Mouse (Mus musculus) midbrain, embryonic 14.5 days (tissue): ENCODE measurements around the gene Rnf4. TPM values are rescaled to one million over a fixed set of nuclear protein-coding genes. Genes with fewer than 3 reads are reported as not detected.
A peak's percentile ranks its signal among the peaks of the same experiment; 100 is the strongest.

ENCODE experiments used
- ATAC-seq: fragments of 200-750 bp; cut with Nextera tagmentation; 2 replicates; pipeline ENCODE4 v1.8.0; 2017; ENCODE audit warnings: moderate number of reproducible peaks, moderate library complexity; ENCODE audit not compliant: low FRiP score, low TSS enrichment
- DNase-seq: peaks from one replicate; pipeline ENCODE4 v3.0.0-alpha.2; 2015
- H3K27ac ChIP-seq: fragments of 300-500 bp; sonication (generic); replicated peaks from 2 replicates; pipeline ENCODE4 v1.5.1; 2014; ENCODE audit warnings: mild to moderate bottlenecking, low read depth, low read length, moderate library complexity
- H3K27me3 ChIP-seq: fragments of 300-500 bp; sonication (generic); 2 replicates; pipeline ENCODE4 v1.6.1; 2014; ENCODE audit warnings: low read length, control low read depth, mixed read lengths; ENCODE audit not compliant: control insufficient read depth, insufficient read depth
- H3K36me3 ChIP-seq: fragments of 300-500 bp; sonication (generic); 2 replicates; pipeline ENCODE4 v1.6.1; 2014; ENCODE audit warnings: low read length, control low read depth; ENCODE audit not compliant: control insufficient read depth, insufficient read depth
- H3K4me1 ChIP-seq: fragments of 300-500 bp; sonication (generic); 2 replicates; pipeline ENCODE4 v1.6.1; 2014; ENCODE audit warnings: mild to moderate bottlenecking, antibody characterized with exemption, low read length, control low read depth; ENCODE audit not compliant: control insufficient read depth, insufficient read depth
- H3K4me2 ChIP-seq: fragments of 300-500 bp; sonication (generic); 2 replicates; pipeline ENCODE4 v1.6.1; 2014; ENCODE audit warnings: mild to moderate bottlenecking, low read length, moderate library complexity
- H3K4me3 ChIP-seq: fragments of 300-500 bp; sonication (generic); replicated peaks from 2 replicates; pipeline ENCODE4 v1.5.1; 2014; ENCODE audit warnings: low read depth, low read length
- H3K9ac ChIP-seq: fragments of 300-500 bp; sonication (generic); replicated peaks from 2 replicates; pipeline ENCODE4 v1.6.1; 2014; ENCODE audit warnings: mild to moderate bottlenecking, low read length, moderate library complexity
- H3K9me3 ChIP-seq: fragments of 300-500 bp; sonication (generic); 2 replicates; pipeline ENCODE4 v1.6.1; 2016; ENCODE audit warnings: low read length, control low read depth, mixed read lengths; ENCODE audit not compliant: control insufficient read depth
- WGBS: fragments of 180-500 bp; shearing (Covaris S2); extraction: QIAGEN DNeasy Blood & Tissue Kit; methylation state at CpG from one replicate; pipeline ENCODE4 v1.1.7; 2014; 5-methylcytosine and 5-hydroxymethylcytosine counted together
- polyA plus RNA-seq: library from polyadenylated mRNA; unstranded; fragments of >200 nt; fragmentation: Nextera tagmentation; extraction: Ambion mirVana; gene quantifications from 2 replicates; pipeline ENCODE4 v1.2.1, GENCODE M21; 2014

Gene Rnf4
- polyA plus RNA-seq, 1 experiment from 2014 or later: 152 TPM

- WGBS: 95% methylated on average over 2 of the region's 2 CpGs
Measured at GRCm38 (mm10) chr5:34381700-34382099, 45.6 kb downstream of the Rnf4 start.

DNA sequence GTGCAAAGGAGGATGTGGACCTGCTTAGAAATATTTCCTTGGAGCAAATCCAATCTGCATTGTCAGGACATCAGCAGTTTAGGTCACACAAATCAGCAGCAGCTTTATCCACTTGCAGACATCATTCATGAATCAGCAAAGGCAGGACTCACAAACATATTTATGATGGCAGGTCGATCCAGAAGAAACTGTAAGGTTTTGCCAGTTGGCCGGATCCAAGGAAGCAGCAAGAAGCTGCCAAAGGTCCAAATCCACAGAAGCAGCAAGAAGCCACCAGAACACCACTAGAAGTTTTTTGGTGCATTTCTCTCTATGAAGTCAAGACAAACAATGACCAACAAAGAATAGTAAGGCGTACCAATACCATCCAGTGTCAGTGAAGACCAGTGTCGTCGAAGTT lies 49.5 kb downstream of the Rnf4 start:
- no peaks in the 10 kb centered on the region for H3K36me3 ChIP-seq
- H3K4me1 ChIP-seq: no peaks in the 10 kb centered on the region
- 97% methylated on average over 5 of the region's 5 CpGs for WGBS
- H3K4me3 ChIP-seq: no peak overlapping the region
- H3K27ac ChIP-seq: no peak overlapping the region
- H3K9ac ChIP-seq: no peak overlapping the region
- no peak overlapping the region for H3K4me2 ChIP-seq
- ATAC-seq: no peak
- H3K9me3 ChIP-seq: no peaks in the 10 kb centered on the region; the same call in 1 of the 2 replicates
- H3K27me3 ChIP-seq: no peaks in the 10 kb centered on the region
- DNase-seq: no peak

More at GRCm38 (mm10) chr5:34381700-34382099, 45.6 kb downstream of the Rnf4 start:
- no peaks in the 10 kb centered on the region for H3K4me1 ChIP-seq
- no peak overlapping the region for H3K4me3 ChIP-seq
- H3K9ac ChIP-seq: no peak overlapping the region
- no peaks in the 10 kb centered on the region; the same call in 1 of the 2 replicates for H3K9me3 ChIP-seq
- H3K27ac ChIP-seq: no peak overlapping the region
- no peak for DNase-seq
- no peaks in the 10 kb centered on the region for H3K27me3 ChIP-seq
- H3K4me2 ChIP-seq: no peak overlapping the region
- H3K36me3 ChIP-seq: no peaks in the 10 kb centered on the region
- no peak for ATAC-seq

GRCm38 (mm10) chr5:34386744-34387143 lies 50.7 kb downstream of the Rnf4 start:
- no peak for ATAC-seq
- H3K36me3 ChIP-seq: no peaks in the 10 kb centered on the region
- 97% methylated on average over 2 of the region's 2 CpGs for WGBS
- DNase-seq: no peak
- no peaks in the 10 kb centered on the region; the same call in 1 of the 2 replicates for H3K9me3 ChIP-seq
- H3K4me2 ChIP-seq: no peak overlapping the region
- no peak overlapping the region for H3K4me3 ChIP-seq
- H3K27me3 ChIP-seq: no peaks in the 10 kb centered on the region
- no peak overlapping the region for H3K27ac ChIP-seq
- H3K9ac ChIP-seq: no peak overlapping the region
- H3K4me1 ChIP-seq: no peaks in the 10 kb centered on the region

GRCm38 (mm10) chr5:34393251-34393650 lies 57.2 kb downstream of the Rnf4 start:
- ATAC-seq: no peak
- Histone ChIP-seq H3K27ac (no peak overlapping the region), H3K4me2 (no peak overlapping the region), H3K36me3 (no peaks in the 10 kb centered on the region), H3K4me3 (no peak overlapping the region), H3K9ac (no peak overlapping the region), H3K9me3 (no peaks in the 10 kb centered on the region), H3K4me1 (no peaks in the 10 kb centered on the region), H3K27me3 (no peaks in the 10 kb centered on the region)
- DNase-seq: no peak
- WGBS: 95% methylated on average over 8 of the region's 8 CpGs

DNA sequence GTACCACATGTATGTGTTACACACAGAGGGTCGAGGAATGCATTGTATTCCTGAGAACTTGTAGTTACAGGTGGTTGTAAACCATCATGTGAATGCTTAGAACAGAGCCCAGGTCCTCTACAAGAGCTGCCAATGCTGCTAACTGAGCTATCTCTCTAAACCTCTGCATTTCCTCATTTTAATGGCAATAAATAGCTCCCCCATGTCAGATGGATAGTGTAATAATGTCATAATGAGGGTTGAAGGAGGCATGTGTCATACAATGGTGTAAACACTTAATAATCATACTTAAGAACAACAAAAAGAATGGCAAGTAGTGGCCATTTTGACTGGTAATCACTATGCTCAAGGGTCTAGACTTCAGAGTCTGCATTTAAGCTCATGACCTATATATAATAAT lies 59.3 kb downstream of the Rnf4 start:
- WGBS: 94% methylated on average over 1 of the region's 1 CpGs
- no peak overlapping the region for H3K27ac ChIP-seq

DNA sequence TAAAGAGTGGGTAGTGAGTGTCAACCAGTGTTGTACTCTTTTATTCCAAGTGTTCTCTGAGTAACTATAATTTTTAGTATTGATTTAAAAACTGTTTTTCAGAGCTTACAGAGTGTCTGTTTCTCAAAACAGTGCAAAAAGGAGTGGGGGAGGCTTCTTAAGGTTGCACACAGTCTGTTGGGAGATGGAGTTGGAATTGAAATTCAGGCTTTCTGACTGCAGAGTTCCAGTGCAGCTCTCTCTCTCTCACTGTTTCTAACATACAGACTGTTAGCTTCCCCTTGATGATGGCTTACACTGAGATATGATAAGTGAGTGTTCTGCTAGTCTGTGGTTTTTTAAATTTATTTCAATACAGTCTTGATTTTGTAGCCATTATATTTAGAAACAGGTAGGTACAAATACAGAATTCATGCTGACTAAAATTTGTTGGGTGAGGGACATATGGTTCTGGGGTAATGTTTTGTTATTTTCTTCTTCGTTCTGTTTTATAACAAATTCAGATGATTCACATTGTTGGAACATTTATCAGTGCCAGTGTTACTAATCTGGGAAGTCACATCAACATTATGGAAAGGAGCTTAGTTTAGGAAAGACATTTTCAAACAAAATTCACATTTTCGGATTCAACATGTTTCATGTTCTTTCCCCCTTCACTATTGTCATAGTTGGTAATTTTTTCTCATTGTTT lies 59.9 kb downstream of the Rnf4 start:
- no peaks in the 10 kb centered on the region for H3K36me3 ChIP-seq
- no peak overlapping the region for H3K4me2 ChIP-seq
- no peak overlapping the region for H3K4me3 ChIP-seq
- no peak overlapping the region for H3K27ac ChIP-seq
- no peaks in the 10 kb centered on the region for H3K9me3 ChIP-seq
- H3K27me3 ChIP-seq: no peaks in the 10 kb centered on the region
- no peaks in the 10 kb centered on the region for H3K4me1 ChIP-seq
- no peak overlapping the region for H3K9ac ChIP-seq
- no peak for ATAC-seq
- no peak for DNase-seq
- WGBS: 94% methylated on average over 2 of the region's 2 CpGs

More for the DNA sequence above, 59.3 kb downstream of the Rnf4 start:
- Histone ChIP-seq H3K4me3 (no peak overlapping the region), H3K4me2 (no peak overlapping the region), H3K36me3 (no peaks in the 10 kb centered on the region), H3K9ac (no peak overlapping the region), H3K9me3 (no peaks in the 10 kb centered on the region), H3K4me1 (no peaks in the 10 kb centered on the region), H3K27me3 (no peaks in the 10 kb centered on the region)
- DNase-seq: no peak
- no peak for ATAC-seq

- ATAC-seq: no peak
- H3K9ac ChIP-seq: no peak overlapping the region
- DNase-seq: peak; percentile 10
- H3K27me3 ChIP-seq: no peaks in the 10 kb centered on the region
- H3K9me3 ChIP-seq: no peaks in the 10 kb centered on the region
- no peaks in the 10 kb centered on the region for H3K4me1 ChIP-seq
- no peak overlapping the region for H3K4me3 ChIP-seq
- no peaks in the 10 kb centered on the region for H3K36me3 ChIP-seq
- no peak overlapping the region for H3K27ac ChIP-seq
- H3K4me2 ChIP-seq: no peak overlapping the region
- 95% methylated on average over 2 of the region's 2 CpGs for WGBS
Measured at GRCm38 (mm10) chr5:34397866-34398265, 61.8 kb downstream of the Rnf4 start.

DNA sequence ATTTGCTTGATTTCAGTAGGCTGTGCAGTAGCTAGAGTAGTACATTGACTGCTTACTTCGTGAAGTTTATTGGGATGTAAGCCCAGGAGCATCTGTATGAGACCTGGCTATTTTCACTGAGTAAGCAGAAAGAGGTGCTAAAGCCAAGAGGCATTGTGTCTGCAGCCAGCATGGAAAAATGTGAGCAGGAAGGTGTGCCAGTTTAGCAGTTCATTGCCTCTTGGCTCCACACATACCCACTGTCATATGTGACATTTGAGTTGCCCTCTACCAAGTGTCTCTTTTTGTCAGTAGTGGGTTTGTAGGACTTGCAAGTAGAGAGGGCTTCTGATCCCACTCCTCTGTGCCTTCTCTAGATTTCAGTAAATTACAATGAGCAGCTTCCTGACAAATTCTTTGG lies 62.2 kb downstream of the Rnf4 start:
- Histone ChIP-seq H3K36me3 (no peaks in the 10 kb centered on the region), H3K9ac (no peak overlapping the region), H3K27me3 (no peaks in the 10 kb centered on the region), H3K4me2 (no peak overlapping the region), H3K9me3 (no peaks in the 10 kb centered on the region), H3K27ac (no peak overlapping the region), H3K4me1 (no peaks in the 10 kb centered on the region), H3K4me3 (no peak overlapping the region)
- 95% methylated on average over 1 of the region's 1 CpGs for WGBS
- no peak for DNase-seq
- no peak for ATAC-seq
